Mouse (Mus musculus): ENCODE data around the gene Vldlr.

Gene Vldlr

GRCm38 (mm10) chr19:27239913-27240312 lies 23.6 kb downstream of the Vldlr start:
- no peak for DNase-seq

- no peak for DNase-seq
Observed at GRCm38 (mm10) chr19:27243527-27243926, 27.2 kb downstream of the Vldlr start.

- DNase-seq, result no peak
Observed at GRCm38 (mm10) chr19:27254756-27255155, 38.5 kb downstream of the Vldlr start.

GRCm38 (mm10) chr19:27255678-27256077 lies 39.4 kb downstream of the Vldlr start:
- no peak for DNase-seq

GRCm38 (mm10) chr19:27260102-27260501 lies 43.8 kb downstream of the Vldlr start:
- DNase-seq, result no peak

- no peak for DNase-seq
Observed at GRCm38 (mm10) chr19:27260621-27261278, 44.5 kb downstream of the Vldlr start.

- no peak for DNase-seq
Observed at GRCm38 (mm10) chr19:27262141-27262540, 45.9 kb downstream of the Vldlr start.

GRCm38 (mm10) chr19:27273385-27273784 lies 57.1 kb downstream of the Vldlr start:
- no peak for DNase-seq

- DNase-seq, result no peak
Observed at GRCm38 (mm10) chr19:27274382-27274781, 58.1 kb downstream of the Vldlr start.

GRCm38 (mm10) chr19:27279174-27279573 lies 62.9 kb downstream of the Vldlr start:
- DNase-seq, result no peak

All from cerebellum, postnatal 25 days (tissue).